Mouse (Mus musculus) neural tube, embryonic 10.5 days (tissue): ENCODE measurements around the gene Fbxo34.
A peak's percentile ranks its signal among the peaks of the same experiment; 100 is the strongest.
"Not testable (repeated sequence)": the region's sequence is repeated elsewhere in the genome, so short reads cannot be mapped to it uniquely, and the experiment has no call there.

ENCODE experiments used
- DNase-seq: peaks from one replicate; pipeline ENCODE4 v3.0.0-alpha.2; 2017; ENCODE audit warnings: low spot score; ENCODE audit errors: extremely low spot score

The Fbxo34 gene

DNA sequence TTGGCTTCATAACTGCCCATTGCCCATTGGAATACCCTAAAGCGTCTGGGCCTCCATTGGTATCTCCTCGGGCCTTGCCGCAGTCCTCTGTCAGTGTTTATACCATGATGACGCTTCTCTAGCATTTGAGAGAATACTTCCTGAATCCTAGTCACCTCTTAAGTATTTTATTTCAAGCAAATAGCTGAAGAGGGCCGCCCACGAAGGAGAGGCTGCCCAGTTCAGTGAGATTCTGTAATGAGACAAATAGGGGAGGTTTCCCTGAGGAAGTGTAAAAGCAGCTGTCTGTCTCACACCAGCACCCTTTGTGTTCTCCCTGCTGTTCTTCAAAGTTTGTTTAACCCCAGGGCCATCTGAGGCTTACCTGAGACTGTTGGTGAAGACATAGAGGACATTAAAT, 66.5 kb downstream of the Fbxo34 start:
- no peak for DNase-seq

- DNase-seq, result no peak
Measured at GRCm38 (mm10) chr14:47518619-47519018, 68.4 kb downstream of the Fbxo34 start.

DNA sequence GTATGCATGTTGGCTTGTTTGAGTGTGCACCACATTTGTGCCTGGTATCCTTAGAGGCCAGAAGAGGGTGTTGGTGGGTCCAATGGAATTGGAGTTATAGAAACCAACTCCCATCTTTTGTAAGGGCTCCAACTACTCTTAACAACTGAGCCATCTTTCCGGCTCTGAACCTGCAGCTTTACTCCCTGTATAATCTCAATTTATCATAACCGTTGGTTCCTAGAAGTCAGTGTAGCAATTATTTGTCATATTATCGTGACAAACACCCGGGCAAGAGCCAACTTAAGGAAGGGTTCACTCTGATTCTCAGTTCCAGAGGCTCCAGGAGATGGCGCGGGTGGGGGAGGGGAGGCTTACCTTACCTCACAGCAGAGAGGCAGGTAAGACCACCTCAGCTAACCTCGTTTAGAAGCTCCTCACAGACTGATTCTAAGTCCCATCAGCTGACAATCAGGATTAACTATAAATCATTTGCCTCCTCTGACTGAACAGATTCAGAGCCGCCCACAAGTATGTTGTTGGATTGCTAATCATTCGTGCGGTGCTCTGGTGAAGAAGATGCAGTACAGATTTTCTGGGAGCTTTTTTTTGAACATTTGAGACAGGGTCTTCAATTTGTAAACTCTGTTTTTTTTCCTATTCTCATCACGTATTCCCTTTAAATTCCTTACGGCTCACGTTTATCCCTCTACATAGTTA, 70.7 kb downstream of the Fbxo34 start:
- DNase-seq, result no peak

DNA sequence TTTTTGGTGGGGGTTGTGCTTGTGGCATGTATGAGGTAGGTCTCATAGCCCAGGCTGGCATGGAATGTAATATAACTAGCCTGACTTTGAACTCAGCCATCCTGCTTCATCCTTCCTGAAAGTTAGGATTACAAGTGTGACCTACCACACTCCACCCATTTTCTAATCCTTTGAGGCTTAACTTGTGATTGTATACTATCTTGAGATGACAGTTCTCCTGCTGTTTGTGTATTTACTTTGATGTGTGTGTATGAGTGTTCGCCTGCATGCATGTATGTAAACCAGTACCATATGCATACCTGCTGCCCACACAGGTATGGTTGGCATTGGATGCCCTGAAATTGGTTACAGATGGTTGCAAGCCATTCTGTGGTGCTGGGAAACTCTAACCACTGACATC, 71.4 kb downstream of the Fbxo34 start:
- no peak for DNase-seq

GRCm38 (mm10) chr14:47522301-47522700, 72.1 kb downstream of the Fbxo34 start:
- DNase-seq, result no peak

DNA sequence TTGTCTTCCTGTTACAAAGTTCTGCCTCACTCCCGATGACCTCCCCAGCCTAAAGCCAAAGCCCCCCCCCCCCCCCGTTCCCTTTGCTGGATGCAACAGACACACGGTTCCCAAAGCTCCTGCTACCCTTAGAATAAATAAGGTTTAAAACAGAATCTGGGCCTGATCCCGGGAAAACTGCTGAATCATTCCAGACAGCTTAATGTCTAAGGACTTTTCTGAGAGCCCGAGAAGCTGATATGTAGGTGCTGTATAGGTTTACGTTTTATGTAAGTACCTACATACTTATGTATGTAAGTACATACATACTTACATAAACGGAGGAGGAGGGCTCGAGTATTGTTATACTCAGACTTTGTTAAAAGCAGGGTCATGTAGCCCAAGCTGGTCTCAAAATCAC, 75.2 kb downstream of the Fbxo34 start:
- no peak for DNase-seq

DNA sequence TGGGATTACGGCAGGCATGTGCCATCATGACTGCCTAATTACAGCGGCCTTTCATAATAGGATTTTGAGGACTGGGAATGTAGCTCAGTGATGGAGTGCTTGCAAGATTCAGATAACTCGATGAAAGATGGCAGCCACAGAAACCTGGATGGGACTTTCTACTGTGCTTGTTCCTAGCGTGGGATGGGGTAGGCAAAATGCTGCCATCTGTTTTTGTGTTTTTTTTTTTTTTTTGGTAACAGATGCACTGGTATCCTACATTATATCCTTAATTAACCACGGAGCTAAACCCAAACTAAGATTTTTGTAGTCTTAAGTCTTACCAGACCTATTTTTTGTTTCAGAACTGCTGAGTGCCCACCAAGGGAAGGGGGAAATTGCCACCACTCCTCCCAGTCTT, 75.6 kb downstream of the Fbxo34 start:
- no peak for DNase-seq

DNA sequence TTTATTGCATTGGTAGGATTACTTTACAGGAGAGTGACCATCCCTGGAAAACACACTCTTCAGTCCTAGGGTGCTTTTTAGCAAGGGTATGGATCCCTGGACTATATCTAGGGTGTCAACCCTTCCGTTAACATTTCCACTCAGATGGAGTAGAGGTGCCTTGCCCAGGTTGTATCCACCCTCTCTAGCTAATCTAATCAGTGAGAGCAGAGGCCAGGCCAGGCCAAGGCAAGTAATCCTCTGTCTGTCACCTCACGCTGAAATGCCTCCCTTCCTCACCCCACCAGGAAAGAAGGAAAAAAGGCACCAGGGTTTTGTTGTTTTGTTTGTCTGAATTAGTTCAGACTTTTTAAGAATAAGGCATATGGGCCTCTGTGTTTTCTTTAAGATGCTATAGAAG, 77.6 kb downstream of the Fbxo34 start:
- no peak for DNase-seq

GRCm38 (mm10) chr14:47528293-47528692, 78.1 kb downstream of the Fbxo34 start:
- DNase-seq, result no peak

GRCm38 (mm10) chr14:47529019-47529418, 78.8 kb downstream of the Fbxo34 start:
- peak; percentile 32 for DNase-seq

- DNase-seq, result not testable (repeated sequence)
Measured at GRCm38 (mm10) chr14:47529592-47529991, 79.4 kb downstream of the Fbxo34 start.

- no peak for DNase-seq
Measured at GRCm38 (mm10) chr14:47532496-47532895, 82.3 kb downstream of the Fbxo34 start.

DNA sequence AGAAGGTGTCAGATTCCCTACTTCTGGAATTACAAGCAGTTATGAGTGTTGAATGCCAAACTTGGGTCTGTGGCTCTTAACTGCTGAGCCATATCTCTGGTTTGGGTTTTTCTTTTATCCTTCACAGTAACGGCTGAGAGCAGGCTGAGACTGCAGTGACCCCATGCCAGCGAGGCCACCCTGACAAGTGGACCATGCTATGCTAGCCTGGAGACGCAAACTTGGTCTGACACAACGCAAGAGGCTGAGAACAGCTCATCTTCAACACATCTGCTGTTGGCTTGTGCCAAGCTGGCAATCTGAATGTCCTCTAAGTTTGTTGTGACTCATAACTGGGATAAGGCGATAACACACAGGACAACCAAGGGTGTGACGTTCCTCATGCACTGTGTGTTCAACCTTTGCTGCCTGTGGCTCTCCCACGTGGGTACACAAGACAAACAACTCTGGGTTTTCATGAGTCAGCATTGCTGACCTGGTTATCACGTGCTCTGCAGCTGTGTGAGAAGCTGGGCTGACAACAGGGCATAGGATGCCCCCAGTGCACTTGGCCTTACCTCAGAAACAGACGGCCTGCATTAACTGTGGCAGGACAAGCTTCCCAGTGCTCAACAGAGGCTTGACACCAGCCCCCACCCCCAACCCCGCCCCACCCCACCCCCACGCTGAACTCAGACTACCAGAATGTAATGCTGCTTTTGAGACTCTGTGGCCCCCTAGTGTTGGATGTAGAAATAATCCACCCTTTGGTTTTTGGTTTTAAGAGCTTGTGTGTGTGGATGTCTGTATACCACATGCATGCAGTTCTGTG, 83.3 kb downstream of the Fbxo34 start:
- peak; percentile 50 for DNase-seq

DNA sequence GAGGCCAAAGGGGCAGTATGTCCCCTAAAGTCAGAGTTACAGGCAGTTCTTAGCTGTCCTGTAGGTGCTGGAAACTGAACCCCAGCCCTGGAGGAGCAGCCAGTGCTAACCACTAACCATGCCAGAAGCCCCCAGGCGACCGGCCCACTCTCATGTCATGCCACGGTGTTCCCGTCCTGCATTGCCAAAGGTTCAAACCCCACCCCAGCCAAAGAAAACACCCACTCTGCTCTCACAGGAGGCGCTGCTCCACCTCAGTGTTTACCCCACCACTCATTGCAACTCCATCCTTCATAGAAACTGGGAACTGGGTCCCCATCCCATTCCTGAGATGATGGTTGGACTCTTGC, 83.9 kb downstream of the Fbxo34 start:
- no peak for DNase-seq

DNA sequence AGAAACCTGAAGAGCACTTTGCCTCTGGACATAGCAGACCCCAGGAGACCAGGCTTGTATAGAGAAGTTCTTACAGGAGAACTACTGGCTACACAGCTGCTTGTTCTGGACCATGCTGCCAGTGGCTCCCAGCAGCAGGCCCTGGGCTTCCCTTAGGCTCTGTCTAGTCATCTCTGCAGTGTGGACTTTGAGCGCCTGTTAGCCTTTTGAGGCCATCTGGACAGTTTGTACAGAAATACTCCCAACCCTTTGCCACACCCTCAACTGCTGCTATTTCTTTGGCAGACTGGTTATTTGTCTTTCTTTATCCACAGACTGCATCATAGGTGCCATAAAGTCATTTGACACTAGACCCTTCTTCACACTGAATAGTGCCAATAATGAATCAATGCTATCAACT, 84.9 kb downstream of the Fbxo34 start:
- DNase-seq, result no peak

- DNase-seq, result no peak
Measured at GRCm38 (mm10) chr14:47541325-47541948, 91.2 kb downstream of the Fbxo34 start.

- DNase-seq, result no peak
Measured at GRCm38 (mm10) chr14:47542283-47542682, 92.1 kb downstream of the Fbxo34 start.

DNA sequence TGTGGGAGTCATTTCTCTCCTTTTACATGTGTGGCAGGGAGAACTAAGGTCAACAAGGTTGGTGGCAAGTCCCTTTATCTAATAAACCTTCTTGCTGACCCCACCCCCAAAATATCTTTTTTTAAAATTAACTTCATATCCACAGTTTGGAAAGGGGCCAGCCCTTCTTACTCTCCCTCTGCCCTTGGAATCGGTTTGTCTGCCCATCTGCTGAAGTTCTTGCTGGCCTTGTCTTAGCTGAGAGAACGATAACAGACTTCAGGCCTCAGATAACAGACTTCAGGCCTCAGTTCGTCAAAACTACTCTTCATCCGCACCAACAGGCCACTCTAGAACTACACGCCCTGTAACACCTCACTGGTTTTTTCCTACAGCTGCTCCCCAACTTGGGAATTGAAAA, 94.1 kb downstream of the Fbxo34 start:
- no peak for DNase-seq

DNA sequence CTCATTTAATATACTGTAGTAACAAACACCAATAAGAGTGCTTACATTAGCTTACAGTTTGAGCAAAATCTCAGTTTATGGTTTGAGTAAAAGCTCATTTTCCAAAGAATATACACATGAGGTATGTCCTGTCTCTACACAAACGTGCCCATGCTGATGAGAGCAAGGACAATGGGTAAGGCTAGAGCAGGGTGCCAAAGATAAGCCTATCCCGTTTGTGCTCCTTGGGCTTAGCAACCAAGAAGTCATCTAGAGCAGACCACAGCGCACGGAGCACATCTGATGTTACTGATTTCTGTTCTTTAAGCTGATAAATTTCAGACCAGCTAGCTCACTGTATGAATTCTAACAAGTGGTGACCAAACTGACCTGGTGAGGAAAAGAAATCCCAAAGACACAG, 94.7 kb downstream of the Fbxo34 start:
- no peak for DNase-seq

GRCm38 (mm10) chr14:47551668-47552067, 101.4 kb downstream of the Fbxo34 start:
- DNase-seq, result no peak

DNA sequence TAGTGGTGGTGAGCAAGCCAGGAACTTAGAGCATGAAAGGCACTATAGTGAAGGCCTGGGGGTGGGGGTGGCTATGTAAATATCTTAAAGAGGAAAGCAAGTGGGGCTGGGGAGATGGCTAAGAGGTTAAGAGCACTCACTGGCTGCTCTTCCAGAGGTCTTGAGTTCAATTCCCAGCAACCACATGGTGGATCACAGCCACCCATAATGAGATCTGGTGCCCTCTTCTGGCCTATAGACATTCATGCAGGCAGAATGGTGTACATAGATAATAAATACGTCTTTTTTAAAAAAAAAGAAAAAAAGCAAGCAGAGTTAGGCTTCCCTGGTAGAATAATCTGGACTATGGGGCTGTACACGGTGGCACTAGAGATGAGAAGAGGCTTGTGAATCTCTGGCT, 103.2 kb downstream of the Fbxo34 start:
- DNase-seq, result no peak

GRCm38 (mm10) chr14:47554236-47554635, 104.0 kb downstream of the Fbxo34 start:
- DNase-seq, result no peak

- DNase-seq, result no peak
Measured at GRCm38 (mm10) chr14:47555225-47555624, 105.0 kb downstream of the Fbxo34 start.
